Comparison of ENCODE assay signal across 20 mouse cellular contexts in genomic region chr10:99196556-99196955, GRCm38 (mm10).
DNase-seq lines count a peak whose midpoint lies in the region; ATAC-seq and TF ChIP-seq lines count a peak whose summit lies in the region.
"Had no signal": no experiment of that assay in that cellular context is flagged by ENCODE, and none has a peak within 500 bp of the region (broad histone marks: within the 10 kb centered on the region; RNA-seq: fewer than 3 reads in every experiment).

No protein-coding gene starts in this region.

- H3K4me2 ChIP-seq in forebrain, postnatal 0 days (ENCODE audit: low read depth), result no peak overlapping the region
- H3K4me2 ChIP-seq in hindbrain, embryonic 12.5 days (replicated peaks), result no peak overlapping the region
- H3K4me2 ChIP-seq in hindbrain, embryonic 16.5 days (ENCODE audit: low read length), result no peak overlapping the region
- H3K4me2 ChIP-seq in midbrain, embryonic 13.5 days (replicated peaks), result no peak overlapping the region
- no peak overlapping the region for H3K4me2 ChIP-seq in midbrain, embryonic 15.5 days
- no peak overlapping the region for H3K4me2 ChIP-seq in limb, embryonic 12.5 days
- H3K4me2 ChIP-seq: embryonic facial prominence, embryonic 15.5 days; heart, embryonic 13.5 days; hindbrain, embryonic 15.5 days had no signal

- H3K4me1 ChIP-seq in forebrain, embryonic 10.5 days, result peaks cover 26% of the 10 kb centered on the region
- H3K4me1 ChIP-seq in forebrain, postnatal 0 days (ENCODE audit: insufficient read depth), result peaks cover 3% of the 10 kb centered on the region; the same call in 1 of the 2 replicates
- peaks cover 8% of the 10 kb centered on the region; the same call in 1 of the 2 replicates for H3K4me1 ChIP-seq in hindbrain, embryonic 12.5 days
- H3K4me1 ChIP-seq in hindbrain, embryonic 16.5 days (ENCODE audit: control insufficient read depth, insufficient read depth, low read depth, low read length), result peaks cover 4% of the 10 kb centered on the region
- H3K4me1 ChIP-seq in midbrain, embryonic 13.5 days (replicated peaks), result peaks cover 13% of the 10 kb centered on the region
- peaks cover 4% of the 10 kb centered on the region for H3K4me1 ChIP-seq in midbrain, embryonic 15.5 days
- peaks cover 21% of the 10 kb centered on the region for H3K4me1 ChIP-seq in limb, embryonic 12.5 days (replicated peaks)

- H3K9ac ChIP-seq in forebrain, postnatal 0 days, result no peak overlapping the region
- H3K9ac ChIP-seq in hindbrain, embryonic 12.5 days, result no peak overlapping the region
- H3K9ac ChIP-seq in hindbrain, embryonic 16.5 days (ENCODE audit: low read depth, low read length), result no peak overlapping the region
- no peak overlapping the region for H3K9ac ChIP-seq in midbrain, embryonic 13.5 days (replicated peaks)
- H3K9ac ChIP-seq in midbrain, embryonic 15.5 days, result no peak overlapping the region
- no peak overlapping the region for H3K9ac ChIP-seq in limb, embryonic 12.5 days (replicated peaks)
- H3K9ac ChIP-seq: embryonic facial prominence, embryonic 15.5 days; heart, embryonic 13.5 days; hindbrain, embryonic 15.5 days had no signal

- TF ChIP-seq CTCF in forebrain, postnatal 0 days (IDR thresholded peaks at IDR 0.05; ENCODE audit: low read depth), result no peak

- 79% methylated on average over 13 of the region's 13 CpGs for WGBS in forebrain, embryonic 10.5 days
- 82% methylated on average over 13 of the region's 13 CpGs for WGBS in forebrain, postnatal 0 days
- WGBS in hindbrain, embryonic 12.5 days, result 79% methylated on average over 13 of the region's 13 CpGs
- WGBS in hindbrain, embryonic 16.5 days, result 77% methylated on average over 13 of the region's 13 CpGs
- WGBS in midbrain, embryonic 13.5 days, result 82% methylated on average over 13 of the region's 13 CpGs
- 80% methylated on average over 13 of the region's 13 CpGs for whole genome bisulfite sequencing in midbrain, embryonic 15.5 days
- 70% methylated on average over 13 of the region's 13 CpGs for WGBS in limb, embryonic 12.5 days

- peak overlapping the region; percentile 49; the same call in 1 of the 2 replicates for H3K27ac ChIP-seq in forebrain, embryonic 10.5 days
- H3K27ac ChIP-seq in forebrain, postnatal 0 days (ENCODE audit: low read depth, low read length), result no peak overlapping the region
- peak overlapping the region; percentile 30; the same call in 1 of the 2 replicates for H3K27ac ChIP-seq in hindbrain, embryonic 12.5 days
- H3K27ac ChIP-seq in hindbrain, embryonic 16.5 days (ENCODE audit: low read depth, low read length), result no peak overlapping the region
- no peak overlapping the region for H3K27ac ChIP-seq in midbrain, embryonic 13.5 days
- H3K27ac ChIP-seq in midbrain, embryonic 15.5 days, result no peak overlapping the region
- H3K27ac ChIP-seq in limb, embryonic 12.5 days, result 0 out of 2 replicates have a peak overlapping the region, but pooled peaks have one; percentile 1
- H3K27ac ChIP-seq: embryonic facial prominence, embryonic 15.5 days; gastrocnemius, adult 2 months; heart, embryonic 13.5 days; hindbrain, embryonic 15.5 days had no signal

- no peak for ATAC-seq in forebrain, postnatal 0 days
- ATAC-seq in hindbrain, embryonic 12.5 days (ENCODE audit: low FRiP score), result no peak
- ATAC-seq in hindbrain, embryonic 16.5 days, result no peak
- ATAC-seq in midbrain, embryonic 13.5 days, result peak; percentile 51; the same call in 1 of the 2 replicates
- ATAC-seq in midbrain, embryonic 15.5 days (replicated peaks), result no peak; the same call in 1 of the 2 replicates
- no peak for ATAC-seq in limb, embryonic 12.5 days (ENCODE audit: insufficient number of reproducible peaks, insufficient read depth, low FRiP score, low TSS enrichment, low read depth)
- ATAC-seq: inflammation-experienced regulatory T-cells, adult 6 months had no signal

- no peak for DNase-seq in forebrain, embryonic 10.5 days (ENCODE audit: extremely low spot score, low spot score)
- no peak for DNase-seq in forebrain, postnatal 0 days
- DNase-seq in cerebellum, adult 11-12 months, result no peak
- DNase-seq: adrenal gland, postnatal 10 days; cerebellum, adult 11 months; cerebellum, adult 9-10 months; cerebellum, postnatal 25 days; gastrocnemius, adult 2 months; gastrocnemius, postnatal 25 days; heart, postnatal 4 days had no signal

- no peaks in the 10 kb centered on the region for H3K27me3 ChIP-seq in forebrain, embryonic 10.5 days (ENCODE audit: poor library complexity, severe bottlenecking)
- no peaks in the 10 kb centered on the region for H3K27me3 ChIP-seq in forebrain, postnatal 0 days (ENCODE audit: insufficient read depth, low read length)
- no peaks in the 10 kb centered on the region for H3K27me3 ChIP-seq in hindbrain, embryonic 12.5 days
- no peaks in the 10 kb centered on the region for H3K27me3 ChIP-seq in hindbrain, embryonic 16.5 days (replicated peaks; ENCODE audit: control insufficient read depth, insufficient read depth, low read length)
- no peaks in the 10 kb centered on the region for H3K27me3 ChIP-seq in midbrain, embryonic 13.5 days
- no peaks in the 10 kb centered on the region for H3K27me3 ChIP-seq in midbrain, embryonic 15.5 days (replicated peaks)
- H3K27me3 ChIP-seq in limb, embryonic 12.5 days, result no peaks in the 10 kb centered on the region
- H3K27me3 ChIP-seq: embryonic facial prominence, embryonic 15.5 days; heart, embryonic 13.5 days; hindbrain, embryonic 15.5 days had no signal

- H3K9me3 ChIP-seq in forebrain, embryonic 10.5 days, result no peaks in the 10 kb centered on the region
- no peaks in the 10 kb centered on the region for H3K9me3 ChIP-seq in forebrain, postnatal 0 days (ENCODE audit: low read length)
- no peaks in the 10 kb centered on the region for H3K9me3 ChIP-seq in hindbrain, embryonic 12.5 days (replicated peaks)
- H3K9me3 ChIP-seq in hindbrain, embryonic 16.5 days (ENCODE audit: control insufficient read depth, low read length), result no peaks in the 10 kb centered on the region
- no peaks in the 10 kb centered on the region for H3K9me3 ChIP-seq in midbrain, embryonic 13.5 days
- no peaks in the 10 kb centered on the region for H3K9me3 ChIP-seq in midbrain, embryonic 15.5 days
- H3K9me3 ChIP-seq in limb, embryonic 12.5 days, result no peaks in the 10 kb centered on the region
- H3K9me3 ChIP-seq: embryonic facial prominence, embryonic 15.5 days; heart, embryonic 13.5 days; hindbrain, embryonic 15.5 days had no signal

- peaks cover 34% of the 10 kb centered on the region for H3K36me3 ChIP-seq in forebrain, embryonic 10.5 days (replicated peaks)
- H3K36me3 ChIP-seq in forebrain, postnatal 0 days (ENCODE audit: insufficient read depth), result no peaks in the 10 kb centered on the region
- H3K36me3 ChIP-seq in hindbrain, embryonic 12.5 days, result no peaks in the 10 kb centered on the region
- no peaks in the 10 kb centered on the region for H3K36me3 ChIP-seq in hindbrain, embryonic 16.5 days (ENCODE audit: control insufficient read depth, insufficient read depth, low read length)
- peaks cover 3% of the 10 kb centered on the region; the same call in 1 of the 2 replicates for H3K36me3 ChIP-seq in midbrain, embryonic 13.5 days
- H3K36me3 ChIP-seq in midbrain, embryonic 15.5 days (replicated peaks), result no peaks in the 10 kb centered on the region
- H3K36me3 ChIP-seq in limb, embryonic 12.5 days, result 0 out of 2 replicates have a peak, but pooled peaks cover 4% of the 10 kb centered on the region
- H3K36me3 ChIP-seq: embryonic facial prominence, embryonic 15.5 days; hindbrain, embryonic 15.5 days had no signal

- no peak overlapping the region for H3K4me3 ChIP-seq in forebrain, embryonic 10.5 days
- no peak overlapping the region for H3K4me3 ChIP-seq in forebrain, postnatal 0 days (ENCODE audit: low read depth, low read length)
- H3K4me3 ChIP-seq in hindbrain, embryonic 12.5 days, result no peak overlapping the region
- no peak overlapping the region for H3K4me3 ChIP-seq in hindbrain, embryonic 16.5 days (ENCODE audit: low read length)
- H3K4me3 ChIP-seq in midbrain, embryonic 13.5 days (replicated peaks), result no peak overlapping the region
- H3K4me3 ChIP-seq in midbrain, embryonic 15.5 days, result no peak overlapping the region
- no peak overlapping the region for H3K4me3 ChIP-seq in limb, embryonic 12.5 days (replicated peaks)
- H3K4me3 ChIP-seq: embryonic facial prominence, embryonic 15.5 days; erythroblast, embryonic 14.5 days; gastrocnemius, adult 2 months; heart, embryonic 13.5 days; hindbrain, embryonic 15.5 days had no signal

Comparison
In these comparisons a context has a peak if more than half of its experiments do, and no peak if none do; other contexts are left out.
1. H3K27ac ChIP-seq: peak in forebrain, embryonic 10.5 days (single experiment), hindbrain, embryonic 12.5 days (single experiment) and limb, embryonic 12.5 days (single experiment); none in forebrain, postnatal 0 days (single experiment), hindbrain, embryonic 16.5 days (single experiment), midbrain, embryonic 13.5 days (single experiment) and midbrain, embryonic 15.5 days (single experiment).